Mouse (Mus musculus): ENCODE results near the gene Cpz. TPM values are rescaled to one million over a fixed set of nuclear protein-coding genes. Genes with fewer than 3 reads are reported as not detected.

The Cpz gene
- polyA plus RNA-seq, 3 experiments from 2014 or later, result not detected

GRCm38 (mm10) chr5:35524381-35524780 is 1.1 kb downstream of the Cpz start:
- no peak for ATAC-seq

- ATAC-seq, result no peak
Measured at GRCm38 (mm10) chr5:35523735-35524134, 1.8 kb downstream of the Cpz start.

GRCm38 (mm10) chr5:35516781-35517180 is 8.7 kb downstream of the Cpz start:
- ATAC-seq, result no peak

- ATAC-seq, result no peak
Measured at GRCm38 (mm10) chr5:35510589-35510988, 14.9 kb downstream of the Cpz start.

GRCm38 (mm10) chr5:35505016-35505415 is 20.5 kb downstream of the Cpz start:
- no peak for ATAC-seq

- ATAC-seq, result no peak
Measured at GRCm38 (mm10) chr5:35497344-35497743, 28.2 kb downstream of the Cpz start.

GRCm38 (mm10) chr5:35495989-35496388 is 29.5 kb downstream of the Cpz start:
- no peak for ATAC-seq

GRCm38 (mm10) chr5:35494773-35495390 is 30.6 kb downstream of the Cpz start:
- no peak for ATAC-seq

GRCm38 (mm10) chr5:35493770-35494169 is 31.7 kb downstream of the Cpz start:
- no peak for ATAC-seq

- ATAC-seq, result no peak
Measured at GRCm38 (mm10) chr5:35479521-35479920, 46.0 kb downstream of the Cpz start.

- ATAC-seq, result no peak
Measured at GRCm38 (mm10) chr5:35475236-35475635, 50.3 kb downstream of the Cpz start.

GRCm38 (mm10) chr5:35470885-35471528 is 54.5 kb downstream of the Cpz start:
- ATAC-seq, result no peak

- ATAC-seq, result no peak
Measured at GRCm38 (mm10) chr5:35465966-35466635, 59.4 kb downstream of the Cpz start.

- no peak for ATAC-seq
Measured at GRCm38 (mm10) chr5:35462081-35462480, 63.4 kb downstream of the Cpz start.

- ATAC-seq, result no peak
Measured at GRCm38 (mm10) chr5:35459760-35460159, 65.7 kb downstream of the Cpz start.

GRCm38 (mm10) chr5:35458267-35458666 is 67.2 kb downstream of the Cpz start:
- ATAC-seq, result no peak

GRCm38 (mm10) chr5:35457364-35457763 is 68.1 kb downstream of the Cpz start:
- no peak for ATAC-seq

- ATAC-seq, result no peak
Measured at GRCm38 (mm10) chr5:35454187-35454800, 71.2 kb downstream of the Cpz start.

Other genes with a start within 250 kb of the Cpz start
- gene Adra2c, start 247.4 kb downstream of the Cpz start, polyA plus RNA-seq (2017; shearing (Covaris generic)), result not detected
- gene Hmx1, start 136.6 kb downstream of the Cpz start, polyA plus RNA-seq (2017; shearing (Covaris generic)), result not detected
- gene Trmt44, start 49.4 kb upstream of the Cpz start, polyA plus RNA-seq (2017; shearing (Covaris generic)), result 1 to 10 TPM; 2.0 to 3.1 (median 2.9) TPM
- gene Acox3, start 57.3 kb upstream of the Cpz start, polyA plus RNA-seq (2017; shearing (Covaris generic)), result 10 to 100 TPM; 20.1 to 25.4 (median 23.4) TPM
- gene Htra3, start 154.1 kb upstream of the Cpz start, polyA plus RNA-seq (2017; shearing (Covaris generic)), result not detected
- 1 to 10 TPM; 1.1 to 2.2 (median 1.4) TPM for gene Sh3tc1, start 214.3 kb upstream of the Cpz start, polyA plus RNA-seq (2017; shearing (Covaris generic))
- 1 to 10 TPM; 1.8 to 2.1 (median 1.8) TPM for gene Ablim2, start 232.2 kb upstream of the Cpz start, polyA plus RNA-seq (2017; shearing (Covaris generic))